Mouse (Mus musculus) liver, postnatal 0 days (tissue): Measurements from ENCODE around the gene Zfp629. TPM values are rescaled to one million over a fixed set of nuclear protein-coding genes. Genes with fewer than 3 reads are reported as not detected.
A peak's percentile ranks its signal among the peaks of the same experiment; 100 is the strongest.
"Not testable (repeated sequence)": the region's sequence is repeated elsewhere in the genome, so short reads cannot be mapped to it uniquely, and the experiment has no call there.

Source experiments
- ATAC-seq: fragments of 200-750 bp; cut with Nextera tagmentation; 2 replicates; pipeline ENCODE4 v1.8.0; 2017; ENCODE audit warnings: mild to moderate bottlenecking, moderate library complexity
- DNase-seq: peaks from one replicate; pipeline ENCODE4 v3.0.0-alpha.2; 2016
- H3K27ac ChIP-seq: fragments of 300-500 bp; sonication (generic); 2 replicates; pipeline ENCODE4 v1.5.1; 2014; ENCODE audit warnings: antibody characterized with exemption, moderate library complexity, mild to moderate bottlenecking, low read depth
- H3K27me3 ChIP-seq: fragments of 300-500 bp; sonication (generic); 2 replicates; pipeline ENCODE4 v1.6.1; 2014; ENCODE audit warnings: low read length, control low read depth, mixed read lengths; ENCODE audit not compliant: insufficient read depth
- H3K36me3 ChIP-seq: fragments of 300-500 bp; sonication (generic); replicated peaks from 2 replicates; pipeline ENCODE4 v1.6.1; 2014; ENCODE audit warnings: mild to moderate bottlenecking, control low read depth, low read length, moderate library complexity, mixed read lengths; ENCODE audit not compliant: insufficient read depth
- H3K4me1 ChIP-seq: fragments of 300-500 bp; sonication (generic); 2 replicates; pipeline ENCODE4 v1.6.1; 2014; ENCODE audit warnings: antibody characterized with exemption, mild to moderate bottlenecking, control low read depth; ENCODE audit not compliant: insufficient read depth
- H3K4me2 ChIP-seq: fragments of 300-500 bp; sonication (generic); 2 replicates; pipeline ENCODE4 v1.6.1; 2014; ENCODE audit warnings: low read depth, mild to moderate bottlenecking, low read length, moderate library complexity, mixed read lengths
- H3K4me3 ChIP-seq: fragments of 300-500 bp; sonication (generic); 2 replicates; pipeline ENCODE4 v1.5.1; 2014; ENCODE audit warnings: low read depth, low read length
- H3K9ac ChIP-seq: fragments of 300-500 bp; sonication (generic); replicated peaks from 2 replicates; pipeline ENCODE4 v1.6.1; 2014; ENCODE audit warnings: mild to moderate bottlenecking, moderate library complexity
- H3K9me3 ChIP-seq: fragments of 300-500 bp; sonication (generic); 2 replicates; pipeline ENCODE4 v1.6.1; 2016; ENCODE audit warnings: mild to moderate bottlenecking, control low read depth, low read length, mixed read lengths
- CTCF ChIP-seq: sonication (generic); IDR thresholded peaks from 2 replicates; pipeline ENCODE4 v1.5.1; 2016; ENCODE audit warnings: antibody characterized with exemption, low read depth
- EP300 ChIP-seq: IDR thresholded peaks from 2 replicates; pipeline ENCODE4 v1.6.1; 2016; ENCODE audit warnings: antibody characterized with exemption, low read depth, mild to moderate bottlenecking
- WGBS: fragments of 180-500 bp; shearing (Covaris S2); extraction: QIAGEN DNeasy Blood & Tissue Kit; methylation state at CpG from one replicate; pipeline ENCODE4 v1.1.7; 2014; ENCODE audit not compliant: insufficient replicate concordance; 5-methylcytosine and 5-hydroxymethylcytosine counted together
- polyA plus RNA-seq: library from polyadenylated mRNA; unstranded; fragments of >200 nt; fragmentation: Nextera tagmentation; extraction: Ambion mirVana; gene quantifications from 2 replicates; pipeline ENCODE4 v1.2.1, GENCODE M21; 2015

Zfp629 gene
- polyA plus RNA-seq, 1 experiment from 2014 or later: 2.0 TPM

- peak overlapping the region; percentile 47 for H3K4me2 ChIP-seq
- 0 out of 2 replicates have a peak overlapping the region, but pooled peaks have one; percentile 26 for H3K9ac ChIP-seq
- H3K9me3 ChIP-seq: no peaks in the 10 kb centered on the region
- no peak for TF ChIP-seq CTCF
- no peak for TF ChIP-seq EP300
- no peaks in the 10 kb centered on the region for H3K27me3 ChIP-seq
- 32% methylated on average over 18 of the region's 18 CpGs for WGBS
- H3K4me1 ChIP-seq: no peaks in the 10 kb centered on the region
- H3K36me3 ChIP-seq: no peaks in the 10 kb centered on the region
- H3K27ac ChIP-seq: no peak overlapping the region
- ATAC-seq (peak; percentile 49; the same call in 1 of the 2 replicates), DNase-seq (peak; percentile 31)
- no peak overlapping the region for H3K4me3 ChIP-seq
Observed at GRCm38 (mm10) chr7:127652050-127652449, 36.5 kb upstream of the Zfp629 start.

GRCm38 (mm10) chr7:127651624-127652023 is 36.0 kb upstream of the Zfp629 start:
- no peak for ATAC-seq

GRCm38 (mm10) chr7:127649206-127649605 is 33.6 kb upstream of the Zfp629 start:
- Histone ChIP-seq H3K4me1 (no peaks in the 10 kb centered on the region), H3K36me3 (no peaks in the 10 kb centered on the region), H3K4me3 (no peak overlapping the region), H3K4me2 (no peak overlapping the region), H3K27ac (no peak overlapping the region), H3K27me3 (no peaks in the 10 kb centered on the region), H3K9me3 (no peaks in the 10 kb centered on the region), H3K9ac (no peak overlapping the region)
- no peak for TF ChIP-seq EP300
- no peak for TF ChIP-seq CTCF
- DNase-seq (no peak), ATAC-seq (no peak)
- 79% methylated on average over 6 of the region's 6 CpGs for WGBS

More at GRCm38 (mm10) chr7:127651624-127652023, 36.0 kb upstream of the Zfp629 start:
- Histone ChIP-seq H3K9me3 (no peaks in the 10 kb centered on the region), H3K27me3 (no peaks in the 10 kb centered on the region), H3K4me2 (no peak overlapping the region), H3K27ac (no peak overlapping the region), H3K9ac (no peak overlapping the region), H3K4me1 (no peaks in the 10 kb centered on the region), H3K4me3 (no peak overlapping the region), H3K36me3 (no peaks in the 10 kb centered on the region)
- DNase-seq: no peak
- 66% methylated on average over 2 of the region's 3 CpGs for WGBS
- TF ChIP-seq EP300 (no peak), CTCF (no peak)

- no peak for TF ChIP-seq CTCF
- H3K4me1 ChIP-seq: no peaks in the 10 kb centered on the region
- WGBS: 63% methylated on average over 4 of the region's 4 CpGs
- H3K4me3 ChIP-seq: no peak overlapping the region
- H3K4me2 ChIP-seq: no peak overlapping the region
- no peak overlapping the region for H3K9ac ChIP-seq
- H3K36me3 ChIP-seq: no peaks in the 10 kb centered on the region
- ATAC-seq: no peak
- no peak for DNase-seq
- H3K9me3 ChIP-seq: no peaks in the 10 kb centered on the region
- H3K27ac ChIP-seq: no peak overlapping the region
- H3K27me3 ChIP-seq: no peaks in the 10 kb centered on the region
Observed at GRCm38 (mm10) chr7:127648516-127649201, 33.1 kb upstream of the Zfp629 start.

GRCm38 (mm10) chr7:127647576-127647975 is 32.0 kb upstream of the Zfp629 start:
- not testable (repeated sequence) for H3K27me3 ChIP-seq, H3K4me2 ChIP-seq, H3K27ac ChIP-seq, H3K9me3 ChIP-seq, H3K36me3 ChIP-seq, ATAC-seq, H3K4me1 ChIP-seq, DNase-seq, H3K4me3 ChIP-seq, H3K9ac ChIP-seq
- WGBS: 86% methylated on average over 7 of the region's 7 CpGs

GRCm38 (mm10) chr7:127646363-127646762 is 30.8 kb upstream of the Zfp629 start:
- Histone ChIP-seq H3K9me3 (no peaks in the 10 kb centered on the region), H3K27me3 (no peaks in the 10 kb centered on the region), H3K27ac (no peak overlapping the region), H3K9ac (no peak overlapping the region), H3K4me3 (no peak overlapping the region), H3K4me1 (no peaks in the 10 kb centered on the region), H3K36me3 (no peaks in the 10 kb centered on the region), H3K4me2 (no peak overlapping the region)
- WGBS: 79% methylated on average over 4 of the region's 4 CpGs
- DNase-seq (no peak), ATAC-seq (no peak)
- TF ChIP-seq EP300: no peak
- TF ChIP-seq CTCF: no peak
